Mouse (Mus musculus): ENCODE measurements at regions not wholly inside any gene's neighbourhood (a gene's known extent, or its start where the extent isn't known, plus 50 kb on each side); places are given as distances from the start of the nearest gene placed in this dataset.

GRCm38 (mm10) chr17:79163983-79164382 is 112.3 kb downstream of the Qpct start:
- no peak for ATAC-seq (ENCODE audit: insufficient number of reproducible peaks, low FRiP score, low TSS enrichment, low read depth)
- no peak overlapping the region for H3K27ac ChIP-seq (replicated peaks)
- WGBS: 40% methylated on average over 6 of the region's 6 CpGs

DNA sequence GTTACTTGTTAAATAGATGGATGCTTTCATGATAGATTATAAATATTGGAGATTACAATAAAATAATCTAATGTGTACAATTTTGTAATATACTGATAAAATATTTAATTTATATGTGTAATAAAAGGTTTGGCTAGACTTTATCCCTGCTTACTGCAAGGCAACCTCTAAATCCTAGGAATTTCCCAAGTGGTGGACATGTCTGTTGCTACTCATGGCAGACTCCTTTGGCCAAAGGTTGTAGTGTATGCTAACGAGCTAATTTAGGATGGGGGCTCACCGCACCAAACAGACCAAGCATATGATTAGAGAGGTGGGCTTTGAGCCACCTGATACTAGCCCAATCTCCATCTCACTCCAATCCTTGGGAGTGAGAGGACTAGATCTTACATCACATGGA is 102.4 kb downstream of the Qpct start:
- Histone ChIP-seq H3K9ac (no peak overlapping the region), H3K4me1 (no peaks in the 10 kb centered on the region), H3K4me2 (replicated peaks) (no peak overlapping the region), H3K9me3 (replicated peaks) (no peaks in the 10 kb centered on the region), H3K4me3 (replicated peaks) (no peak overlapping the region), H3K27me3 (no peaks in the 10 kb centered on the region), H3K27ac (replicated peaks) (no peak overlapping the region), H3K36me3 (no peaks in the 10 kb centered on the region)
- ATAC-seq (ENCODE audit: insufficient number of reproducible peaks, low FRiP score, low TSS enrichment, low read depth): no peak
- WGBS: 73% methylated on average over 2 of the region's 2 CpGs

More at GRCm38 (mm10) chr17:79163983-79164382, 112.3 kb downstream of the Qpct start:
- Histone ChIP-seq H3K4me1 (peaks cover 10% of the 10 kb centered on the region; the same call in 1 of the 2 replicates), H3K36me3 (no peaks in the 10 kb centered on the region), H3K9me3 (replicated peaks) (no peaks in the 10 kb centered on the region), H3K27me3 (no peaks in the 10 kb centered on the region), H3K4me2 (replicated peaks) (no peak overlapping the region), H3K9ac (no peak overlapping the region), H3K4me3 (replicated peaks) (no peak overlapping the region)

DNA sequence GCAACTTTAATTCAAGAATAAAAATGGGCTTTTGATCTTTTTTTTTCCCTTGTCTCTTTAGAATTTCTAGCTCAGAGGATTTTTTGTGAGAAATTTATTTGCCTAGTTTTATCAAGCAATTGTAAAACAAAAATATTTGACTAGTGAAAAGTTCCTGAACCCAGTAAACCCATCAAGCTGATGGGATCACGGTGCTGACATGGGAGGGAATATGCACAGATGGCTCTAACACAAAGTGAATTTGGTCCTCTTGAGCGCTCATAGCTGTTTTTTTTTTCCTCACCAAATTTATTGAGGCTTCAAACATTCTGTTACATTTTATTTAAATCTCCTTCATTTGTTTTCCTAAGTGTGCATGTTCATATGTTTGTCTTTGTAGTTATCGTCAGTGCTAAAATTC is 101.1 kb downstream of the Qpct start:
- Histone ChIP-seq H3K36me3 (no peaks in the 10 kb centered on the region), H3K4me3 (replicated peaks) (no peak overlapping the region), H3K4me1 (no peaks in the 10 kb centered on the region), H3K9ac (no peak overlapping the region), H3K9me3 (replicated peaks) (no peaks in the 10 kb centered on the region), H3K27me3 (no peaks in the 10 kb centered on the region), H3K27ac (replicated peaks) (no peak overlapping the region), H3K4me2 (replicated peaks) (no peak overlapping the region)
- 85% methylated on average over 3 of the region's 3 CpGs for WGBS
- ATAC-seq (ENCODE audit: insufficient number of reproducible peaks, low FRiP score, low TSS enrichment, low read depth): no peak

GRCm38 (mm10) chr17:79147883-79148282 is 96.2 kb downstream of the Qpct start:
- Histone ChIP-seq H3K9me3 (replicated peaks) (no peaks in the 10 kb centered on the region), H3K9ac (no peak overlapping the region), H3K27ac (replicated peaks) (no peak overlapping the region), H3K4me3 (replicated peaks) (no peak overlapping the region), H3K4me1 (no peaks in the 10 kb centered on the region), H3K4me2 (replicated peaks) (no peak overlapping the region), H3K36me3 (no peaks in the 10 kb centered on the region), H3K27me3 (no peaks in the 10 kb centered on the region)
- no peak for ATAC-seq (ENCODE audit: insufficient number of reproducible peaks, low FRiP score, low TSS enrichment, low read depth)
- WGBS: 61% methylated on average over 3 of the region's 3 CpGs

- Histone ChIP-seq H3K4me2 (replicated peaks) (no peak overlapping the region), H3K27me3 (no peaks in the 10 kb centered on the region), H3K27ac (replicated peaks) (no peak overlapping the region), H3K9me3 (replicated peaks) (no peaks in the 10 kb centered on the region), H3K4me3 (replicated peaks) (no peak overlapping the region), H3K4me1 (no peaks in the 10 kb centered on the region), H3K36me3 (no peaks in the 10 kb centered on the region), H3K9ac (no peak overlapping the region)
- ATAC-seq (ENCODE audit: insufficient number of reproducible peaks, low FRiP score, low TSS enrichment, low read depth): no peak
- 22% methylated on average over 2 of the region's 2 CpGs for WGBS
These were observed 93.4 kb downstream of the Qpct start for GRCm38 (mm10) chr17:79144913-79145625.

DNA sequence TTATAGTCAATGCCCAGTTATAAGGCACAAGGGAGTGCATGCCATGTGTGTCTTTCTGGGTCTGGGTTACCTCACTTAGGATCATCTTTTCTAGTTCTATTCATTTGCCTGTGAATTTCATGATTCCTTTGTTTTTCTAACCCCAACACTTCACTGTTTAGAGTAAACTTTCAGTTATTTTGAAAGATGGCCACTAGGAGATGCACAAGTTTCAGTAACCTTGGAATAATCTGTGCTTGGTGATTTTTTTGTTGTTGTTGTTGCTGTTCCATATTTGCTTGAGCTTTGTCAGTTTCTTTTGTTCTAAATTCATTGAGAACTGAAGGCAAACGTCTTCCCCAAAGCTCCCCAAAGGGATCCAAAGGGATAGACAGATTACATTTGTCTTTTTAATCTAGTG is 91.3 kb downstream of the Qpct start:
- Histone ChIP-seq H3K27me3 (no peaks in the 10 kb centered on the region), H3K36me3 (no peaks in the 10 kb centered on the region), H3K4me1 (no peaks in the 10 kb centered on the region), H3K27ac (replicated peaks) (no peak overlapping the region), H3K9me3 (replicated peaks) (no peaks in the 10 kb centered on the region), H3K4me3 (replicated peaks) (no peak overlapping the region), H3K9ac (no peak overlapping the region), H3K4me2 (replicated peaks) (no peak overlapping the region)
- 13% methylated on average over 1 of the region's 1 CpGs for WGBS
- no peak for ATAC-seq (ENCODE audit: insufficient number of reproducible peaks, low FRiP score, low TSS enrichment, low read depth)
